Mouse (Mus musculus) gastrocnemius, postnatal 14 days (tissue): Measurements from ENCODE around the gene Gli3. TPM values are rescaled to one million over a fixed set of nuclear protein-coding genes. Genes with fewer than 3 reads are reported as not detected.

Source experiments
- DNase-seq: peaks from one replicate; pipeline ENCODE4 v3.0.0; 2021; ENCODE audit warnings: mixed read lengths
- intact Hi-C: fragments of 180-260 bp; cut with DNase I; formaldehyde crosslinking; loops from one replicate; pipeline ENCODE4 v1.15.1; 2025; ENCODE audit warnings: low total_unique reads
- total RNA-seq, 2 experiments: library from RNA; stranded (reverse); gene quantifications; 2 replicates each; pipeline ENCODE4 v1.2.3; 2021

Gli3 gene
- total RNA-seq, 2 experiments from 2014 or later: 2.6 to 4.6 TPM

DNA sequence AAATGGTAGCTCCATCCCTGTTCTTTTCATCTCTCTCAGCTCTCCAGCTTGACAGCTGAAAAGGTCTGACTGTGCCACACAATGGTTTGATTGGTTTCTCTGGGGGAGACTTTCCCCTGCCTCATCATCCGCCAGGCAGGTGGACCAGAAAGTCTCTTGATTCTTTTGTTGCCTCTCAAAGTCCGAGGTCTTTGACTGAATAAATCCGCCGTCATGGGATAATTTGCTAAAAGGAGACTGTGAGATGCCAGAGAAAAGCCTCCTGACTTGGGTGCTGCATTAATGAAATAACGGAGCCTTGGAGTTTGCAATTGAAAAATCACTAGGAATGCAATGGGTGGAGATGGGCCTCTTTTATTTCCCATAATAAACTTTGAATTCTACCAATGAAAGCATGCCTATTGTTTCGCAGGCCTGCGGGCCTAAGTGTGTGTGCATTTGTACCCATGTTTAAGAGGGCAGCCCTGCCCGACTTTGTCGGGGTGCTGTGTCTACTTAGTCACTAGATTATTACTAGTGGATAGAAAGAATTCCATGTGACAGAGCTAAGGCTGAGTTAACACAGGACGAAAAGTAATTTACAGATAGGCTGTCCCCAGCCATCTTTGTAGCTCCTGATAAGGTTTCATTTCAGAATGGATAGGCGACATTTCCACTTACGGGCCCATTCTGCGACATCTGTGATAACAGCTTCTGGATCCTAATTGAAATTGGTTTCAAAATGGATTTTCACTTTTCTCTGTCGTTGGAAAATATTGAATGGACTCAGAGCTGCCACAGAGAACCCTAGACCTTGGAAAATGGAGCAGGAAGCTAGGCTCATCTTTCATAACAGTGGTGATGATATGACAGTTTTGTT lies 23.2 kb downstream of the Gli3 start:
- intact Hi-C loops: no loop called here
- DNase-seq: no peak

DNA sequence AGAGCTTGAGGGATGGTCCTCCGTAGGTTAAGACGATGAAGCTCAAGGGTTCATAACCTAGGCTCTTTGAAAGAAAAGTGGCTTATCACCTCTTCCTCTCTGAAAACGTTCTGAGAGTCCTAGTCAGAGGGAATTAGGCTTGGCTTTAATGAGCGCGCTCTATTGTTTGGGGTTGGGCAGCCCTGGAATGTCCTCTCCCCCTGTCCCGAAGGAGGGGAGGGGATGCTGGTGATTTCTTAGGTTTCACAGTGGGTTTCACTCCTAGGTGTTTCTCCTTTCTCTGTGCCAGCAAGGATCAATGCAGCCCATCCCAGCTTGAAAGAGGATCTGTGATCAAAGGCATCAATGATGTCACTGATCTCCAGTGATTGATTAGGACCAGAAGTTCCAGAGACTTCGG lies 24.3 kb downstream of the Gli3 start:
- no peak for DNase-seq
- intact Hi-C loops: no loop called here

DNA sequence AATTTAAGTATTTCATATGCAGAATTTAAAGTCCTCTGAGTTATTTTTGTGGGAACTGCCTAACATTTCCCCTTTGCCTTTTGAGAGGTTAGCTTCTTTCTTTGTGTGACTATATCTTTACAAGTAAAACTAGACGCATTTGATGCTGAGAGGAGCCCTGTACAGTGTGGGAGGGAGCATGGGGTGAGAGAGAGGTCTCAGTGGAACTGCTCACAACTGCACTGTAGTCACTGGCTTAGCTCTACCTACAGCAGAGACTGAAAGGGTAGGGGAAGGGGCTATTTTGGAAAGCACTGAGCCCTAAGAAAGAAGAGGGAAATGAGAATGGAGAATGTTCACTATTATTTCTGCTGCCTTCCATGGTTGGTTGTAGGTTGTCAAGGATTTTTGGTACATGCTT lies 25.0 kb downstream of the Gli3 start:
- no peak for DNase-seq
- intact Hi-C loops: no loop called here

DNA sequence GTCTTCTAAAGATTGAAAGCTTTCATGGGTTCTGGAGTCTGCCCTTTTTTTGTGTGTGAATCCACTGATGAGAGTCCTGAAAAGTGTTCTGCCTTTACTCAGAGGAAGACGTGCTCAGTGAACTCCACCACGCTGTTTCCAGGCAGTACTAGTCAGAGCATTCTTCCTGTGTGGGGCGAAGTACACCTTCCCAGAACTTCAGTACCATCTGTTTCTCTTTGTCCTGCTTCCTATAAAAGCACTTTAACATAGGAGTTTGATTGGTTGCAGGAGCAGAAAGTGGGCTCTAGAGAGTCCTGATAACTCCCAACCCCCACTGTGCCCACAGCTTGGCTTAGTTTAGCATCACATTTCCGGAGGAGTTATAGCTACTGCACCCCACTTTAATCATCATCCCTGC lies 32.8 kb downstream of the Gli3 start:
- intact Hi-C loops: no loop called here
- no peak for DNase-seq

DNA sequence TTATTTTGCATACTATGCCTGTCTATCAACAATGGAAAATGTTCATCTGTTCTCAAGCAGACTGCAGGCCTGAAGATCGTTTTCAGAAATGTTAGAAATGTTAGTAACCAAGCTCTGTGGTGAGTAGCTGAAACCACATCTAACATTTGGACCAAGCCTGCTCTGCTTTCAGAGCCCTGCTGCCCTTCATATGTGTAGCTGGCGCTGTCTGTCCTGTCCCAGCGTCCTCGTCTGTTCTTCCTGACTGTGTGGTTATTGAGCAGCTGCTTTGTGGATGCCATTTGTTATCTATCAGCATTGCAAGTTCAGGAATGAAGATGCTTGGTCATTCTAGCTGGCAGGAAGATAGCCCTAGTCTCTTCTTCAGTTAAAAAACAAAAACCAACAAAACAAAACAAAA lies 35.3 kb downstream of the Gli3 start:
- DNase-seq: no peak
- intact Hi-C loops: no loop called here

DNA sequence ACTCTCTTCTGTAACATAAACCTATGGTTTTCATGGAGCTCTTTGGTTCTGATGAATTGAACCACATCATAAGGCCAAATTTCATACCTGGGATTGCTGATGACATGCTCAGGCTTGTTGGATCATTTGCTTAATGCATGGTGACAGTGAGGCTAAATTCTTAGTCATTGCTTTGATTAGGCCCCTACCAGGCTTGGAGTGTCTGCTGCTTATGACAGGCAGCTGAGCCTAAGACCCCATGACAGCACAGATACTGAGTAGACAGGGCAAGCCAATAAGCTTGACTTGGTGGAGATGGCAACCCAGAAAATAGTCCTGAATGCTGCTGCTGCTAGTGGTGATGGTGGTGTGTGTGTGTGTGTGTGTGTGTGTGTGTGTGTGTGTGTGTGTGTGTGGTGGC lies 47.9 kb downstream of the Gli3 start:
- intact Hi-C loops: no loop called here
- DNase-seq: no peak

DNA sequence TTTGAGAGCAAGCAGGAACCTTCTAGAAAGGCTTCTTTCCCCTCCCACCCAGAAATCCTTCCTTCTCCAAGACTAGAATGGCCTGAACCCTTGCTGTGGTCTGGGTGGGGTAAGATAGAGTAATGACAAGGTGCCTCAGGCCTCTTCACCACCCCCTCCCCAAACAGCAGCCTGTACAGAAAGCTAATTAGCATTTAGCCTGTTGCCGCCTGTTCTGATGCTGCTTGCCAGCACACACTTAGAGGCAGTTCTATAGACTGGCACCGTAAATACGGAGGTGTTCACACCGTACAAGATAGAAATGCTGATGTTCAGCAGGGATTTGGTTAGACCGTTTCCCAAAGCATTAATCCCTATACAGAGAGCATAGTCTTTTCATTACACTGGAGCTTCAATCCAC lies 50.1 kb downstream of the Gli3 start:
- intact Hi-C loops: no loop called here
- DNase-seq: no peak

DNA sequence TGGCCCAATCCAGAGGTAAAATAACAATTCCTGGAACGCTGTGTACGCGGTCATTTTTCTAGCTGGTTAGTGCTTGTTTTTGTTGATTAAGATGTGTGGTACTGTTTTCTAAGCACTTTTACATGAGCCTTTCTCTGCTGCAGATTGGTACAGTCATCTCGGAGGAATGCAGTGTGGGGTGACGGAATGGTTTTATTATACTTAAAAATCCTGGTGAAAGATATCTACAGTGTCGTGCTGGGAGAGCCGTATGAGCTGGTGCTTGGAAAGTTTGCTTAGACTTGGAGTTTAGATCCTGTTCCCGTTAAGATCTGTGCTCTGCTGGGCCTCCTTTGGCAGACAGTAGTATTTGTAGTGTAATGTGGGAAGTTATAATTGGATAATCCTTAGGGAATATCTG lies 51.0 kb downstream of the Gli3 start:
- intact Hi-C loops: no loop called here
- DNase-seq: no peak

DNA sequence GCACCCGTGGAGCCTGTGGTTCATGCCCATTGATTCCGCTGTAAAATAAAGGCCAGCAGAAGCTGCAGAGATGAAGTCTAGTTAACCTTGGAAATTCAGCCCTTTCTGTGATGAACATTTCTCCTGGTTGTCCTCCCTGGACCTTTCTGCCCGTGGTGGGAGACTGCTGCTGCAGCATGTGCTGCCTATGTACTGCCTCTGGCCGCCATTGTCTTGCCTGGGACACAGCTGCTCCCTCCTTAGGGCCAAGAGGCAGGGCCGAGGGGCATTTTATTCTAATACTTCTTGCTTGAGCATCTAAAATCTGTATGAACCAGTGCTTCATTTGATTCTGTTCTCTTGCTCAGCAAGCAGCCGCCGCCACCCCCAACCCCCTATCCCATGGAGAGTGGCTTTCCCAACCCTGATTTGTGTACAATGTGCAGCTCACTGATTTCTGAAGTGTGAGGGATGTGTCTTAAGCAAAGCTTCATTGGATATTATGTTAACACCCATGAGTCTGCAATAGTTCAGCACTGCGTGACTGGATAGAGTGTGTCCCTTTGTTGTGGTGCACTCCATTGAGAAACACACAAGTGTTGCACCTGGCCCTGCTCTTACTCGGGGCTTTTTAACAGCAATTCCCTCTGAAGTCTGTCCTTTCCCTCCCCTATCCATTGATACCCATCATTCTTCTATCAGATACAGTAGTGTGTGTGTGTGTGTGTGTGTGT lies 54.2 kb downstream of the Gli3 start:
- DNase-seq: no peak
- intact Hi-C loops: no loop called here

DNA sequence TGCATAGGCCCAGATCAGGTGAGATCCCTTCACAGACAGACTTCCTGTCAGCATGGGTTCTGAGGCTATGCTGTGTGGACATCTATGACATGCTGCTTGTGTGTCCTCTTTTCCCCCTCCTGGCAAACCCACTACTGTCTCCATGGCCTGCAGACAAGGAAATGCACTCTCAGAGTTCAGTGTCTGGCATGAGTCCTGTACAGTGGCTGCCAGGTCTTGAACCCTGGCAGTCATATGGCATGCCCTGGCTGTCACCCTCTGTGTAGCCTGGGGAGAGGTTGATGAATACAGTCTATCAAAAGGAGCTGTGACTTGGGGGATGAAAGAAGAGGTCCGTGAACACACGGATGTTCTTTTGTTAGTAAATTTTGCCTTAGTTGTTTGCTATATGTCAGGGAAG lies 57.3 kb downstream of the Gli3 start:
- intact Hi-C loops: no loop called here
- DNase-seq: no peak

DNA sequence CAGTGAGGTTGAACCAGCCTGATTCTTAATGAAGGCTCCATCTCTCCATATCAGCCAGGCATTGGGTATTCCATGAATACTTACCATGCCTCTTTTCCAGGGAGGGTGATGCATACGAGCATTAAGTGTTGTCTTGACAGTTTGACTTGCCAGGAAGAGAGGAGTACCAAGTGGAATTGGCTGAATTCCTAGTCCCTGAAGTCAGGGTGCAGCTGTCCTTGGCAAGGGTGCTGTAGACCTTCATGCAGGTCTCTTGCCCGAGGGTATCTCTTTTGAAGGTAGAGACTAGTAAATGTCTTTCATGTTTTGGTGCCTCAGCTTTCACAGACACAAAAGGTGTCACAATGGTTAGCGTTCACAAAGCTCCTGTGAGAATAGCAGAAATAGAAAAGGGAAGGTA lies 59.1 kb downstream of the Gli3 start:
- intact Hi-C loops: no loop called here
- DNase-seq: no peak

DNA sequence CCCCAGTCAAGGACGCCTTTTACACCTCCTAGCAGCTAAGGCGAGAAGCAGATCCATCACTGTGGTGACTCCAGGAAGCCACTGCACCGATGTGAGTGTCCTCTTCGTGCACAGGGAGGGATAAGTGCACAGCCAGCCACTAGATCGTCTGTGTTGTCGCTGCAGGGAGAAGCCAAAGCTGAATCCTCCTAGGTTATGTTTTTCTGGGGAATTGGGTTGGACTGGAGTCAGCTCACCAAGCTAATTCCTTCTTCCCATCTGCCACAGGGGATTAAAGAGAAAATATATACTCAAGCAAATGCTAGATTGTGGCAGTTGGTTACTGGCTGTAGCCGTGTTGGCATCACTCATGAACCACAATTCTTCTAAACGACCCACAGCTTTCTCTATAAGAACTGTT lies 61.2 kb downstream of the Gli3 start:
- DNase-seq: no peak
- intact Hi-C loops: no loop called here

DNA sequence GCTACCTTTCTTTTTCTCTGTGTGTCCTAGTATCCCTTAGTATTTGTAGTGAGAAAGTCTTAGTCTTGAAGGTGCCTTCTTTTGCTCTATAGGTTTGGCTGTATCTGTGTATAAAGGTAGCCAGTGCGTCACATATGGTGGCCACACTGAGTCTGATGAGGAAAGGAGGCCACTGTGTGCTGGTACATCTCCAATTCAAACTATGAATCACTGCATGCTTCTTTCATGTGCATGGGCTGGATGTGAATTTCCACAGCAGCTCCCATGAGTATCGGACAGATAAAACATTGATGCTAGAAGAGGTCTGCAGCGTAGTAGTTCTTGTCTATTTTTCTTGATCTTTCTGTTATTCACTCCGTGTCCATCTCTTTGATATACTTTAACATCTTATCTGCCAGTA lies 63.7 kb downstream of the Gli3 start:
- intact Hi-C loops: no loop called here
- no peak for DNase-seq

DNA sequence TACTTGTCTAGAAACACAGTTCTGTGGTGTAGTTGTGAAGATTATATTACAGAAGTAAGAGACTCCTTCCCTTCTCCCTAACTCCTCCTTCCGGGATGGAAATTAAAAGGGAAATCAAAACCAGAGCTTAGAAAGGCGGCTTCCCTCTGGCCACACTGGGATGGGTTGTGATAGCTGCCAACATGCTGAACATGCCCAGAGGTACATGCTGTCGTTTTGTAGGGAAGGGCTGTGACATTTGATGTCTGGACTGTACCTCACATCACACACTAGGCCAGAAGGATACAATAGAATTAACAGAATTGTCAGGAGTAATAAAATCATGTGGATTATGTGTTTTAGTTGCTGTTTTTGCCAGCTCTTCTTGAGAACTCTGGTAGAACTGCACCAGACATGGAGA lies 68.5 kb downstream of the Gli3 start:
- intact Hi-C loops: no loop called here

DNA sequence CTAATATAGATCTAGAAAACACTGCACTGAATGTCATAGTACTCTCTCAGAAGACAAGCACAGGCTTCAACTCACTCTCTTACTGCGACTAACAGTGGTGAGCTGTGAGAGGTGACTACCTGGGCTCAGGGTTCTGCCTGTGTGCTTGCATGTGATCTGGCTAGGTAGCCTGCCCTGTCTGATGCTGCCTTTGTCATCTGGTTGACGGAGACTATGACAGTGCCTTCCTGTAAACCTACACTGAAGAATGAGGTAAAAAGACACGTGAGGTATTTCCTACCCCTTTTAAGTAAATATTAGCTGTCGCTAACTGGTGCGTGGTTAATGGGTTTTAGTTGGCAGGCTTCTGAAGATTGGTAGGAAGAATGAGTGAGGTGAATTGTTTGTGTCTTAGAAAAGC lies 74.2 kb downstream of the Gli3 start:
- no peak for DNase-seq
- intact Hi-C loops: no loop called here

More for the DNA sequence above, 68.5 kb downstream of the Gli3 start:
- DNase-seq: no peak

DNA sequence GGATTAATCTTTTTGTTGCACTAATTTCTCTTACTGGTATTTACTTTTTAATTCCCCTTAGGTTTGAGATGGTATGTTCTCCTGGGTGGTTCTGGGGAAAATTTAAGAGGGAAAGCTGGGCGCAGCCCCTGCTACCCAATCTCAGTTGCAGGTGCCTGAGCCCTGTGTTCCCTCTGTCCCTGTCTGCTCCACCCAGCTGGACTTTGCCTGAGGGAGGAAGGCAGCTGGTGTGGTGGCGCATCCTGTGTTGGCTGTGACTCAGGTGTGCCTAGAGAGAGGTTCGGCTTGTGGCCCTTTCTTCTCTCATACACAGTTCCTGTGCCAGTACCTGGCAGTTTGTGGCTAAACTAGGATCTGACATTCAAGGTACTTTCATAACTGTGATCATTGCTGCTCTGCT lies 74.6 kb downstream of the Gli3 start:
- no peak for DNase-seq
- intact Hi-C loops: no loop called here

DNA sequence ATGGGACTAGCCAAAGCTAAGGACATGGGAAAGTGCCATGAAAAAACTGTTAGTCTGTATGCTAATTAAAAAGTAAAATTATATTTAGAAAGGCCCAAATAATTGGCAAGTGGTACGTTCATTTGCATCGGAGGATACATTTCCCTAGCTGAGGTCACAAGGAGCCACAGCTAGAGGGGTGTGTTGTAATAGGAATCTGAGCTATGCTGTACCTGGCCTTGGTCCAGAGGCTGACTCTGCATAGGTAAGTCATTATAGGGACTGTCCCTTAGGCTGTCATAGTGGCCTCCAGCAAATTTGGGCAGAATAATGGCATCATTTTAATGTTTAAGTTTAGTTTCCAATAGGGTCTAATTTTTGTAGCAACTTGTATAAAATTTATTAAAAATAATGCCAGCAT lies 75.4 kb downstream of the Gli3 start:
- intact Hi-C loops: no loop called here
- DNase-seq: no peak

DNA sequence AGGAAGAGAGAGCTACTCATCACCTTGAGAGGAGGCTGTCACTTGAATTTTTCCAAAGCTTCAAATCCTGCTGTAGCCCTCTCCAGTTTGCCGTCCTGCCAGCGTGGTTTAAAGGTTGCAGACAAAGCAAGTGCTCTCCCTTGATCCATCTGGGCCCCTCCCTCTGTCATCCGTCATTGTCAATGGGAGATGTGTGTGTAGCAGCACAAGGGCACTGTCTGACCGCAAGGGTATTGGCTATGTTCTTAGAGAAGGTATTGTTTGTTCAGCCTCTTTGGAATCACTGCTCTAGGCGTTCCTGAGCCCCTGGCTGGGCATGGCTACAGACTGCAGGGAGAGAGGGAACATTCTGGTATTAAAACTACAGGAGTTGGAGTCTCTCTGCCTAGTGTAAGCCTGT lies 79.0 kb downstream of the Gli3 start:
- no peak for DNase-seq
- intact Hi-C loops: no loop called here

DNA sequence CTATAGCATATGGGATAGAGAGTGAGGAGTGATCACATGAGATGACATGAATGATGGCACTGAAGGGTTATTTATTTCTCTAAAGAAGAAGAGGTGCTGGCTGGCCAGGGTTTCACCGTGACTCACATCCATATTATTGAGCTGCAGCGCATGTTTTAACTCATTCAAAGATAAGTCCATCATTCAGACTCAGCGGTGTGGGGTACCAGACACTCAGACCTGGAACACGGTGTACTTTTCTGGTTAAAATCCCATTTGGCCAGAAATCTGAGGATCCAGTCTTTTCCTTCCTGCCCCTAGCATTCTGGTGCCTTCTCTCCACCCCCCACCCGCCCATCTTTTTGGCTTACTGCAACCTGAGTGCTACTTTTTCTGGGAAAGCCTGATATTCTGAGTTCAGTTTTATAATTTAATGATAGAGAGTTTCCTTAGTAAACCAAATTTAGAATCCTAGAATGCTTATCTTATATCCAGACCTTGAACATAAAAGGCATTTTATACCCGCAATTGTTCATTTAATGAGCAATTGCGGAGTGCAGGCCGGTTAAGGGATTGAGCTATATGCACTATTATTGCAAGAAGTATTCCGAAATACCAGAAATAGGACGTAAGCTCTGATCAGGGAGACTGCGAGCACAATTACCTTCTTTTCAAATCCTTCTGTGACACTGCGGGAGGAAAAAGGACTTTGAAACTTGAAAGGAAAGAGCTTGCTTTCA lies 80.3 kb downstream of the Gli3 start:
- intact Hi-C loops: no loop called here
- DNase-seq: no peak

DNA sequence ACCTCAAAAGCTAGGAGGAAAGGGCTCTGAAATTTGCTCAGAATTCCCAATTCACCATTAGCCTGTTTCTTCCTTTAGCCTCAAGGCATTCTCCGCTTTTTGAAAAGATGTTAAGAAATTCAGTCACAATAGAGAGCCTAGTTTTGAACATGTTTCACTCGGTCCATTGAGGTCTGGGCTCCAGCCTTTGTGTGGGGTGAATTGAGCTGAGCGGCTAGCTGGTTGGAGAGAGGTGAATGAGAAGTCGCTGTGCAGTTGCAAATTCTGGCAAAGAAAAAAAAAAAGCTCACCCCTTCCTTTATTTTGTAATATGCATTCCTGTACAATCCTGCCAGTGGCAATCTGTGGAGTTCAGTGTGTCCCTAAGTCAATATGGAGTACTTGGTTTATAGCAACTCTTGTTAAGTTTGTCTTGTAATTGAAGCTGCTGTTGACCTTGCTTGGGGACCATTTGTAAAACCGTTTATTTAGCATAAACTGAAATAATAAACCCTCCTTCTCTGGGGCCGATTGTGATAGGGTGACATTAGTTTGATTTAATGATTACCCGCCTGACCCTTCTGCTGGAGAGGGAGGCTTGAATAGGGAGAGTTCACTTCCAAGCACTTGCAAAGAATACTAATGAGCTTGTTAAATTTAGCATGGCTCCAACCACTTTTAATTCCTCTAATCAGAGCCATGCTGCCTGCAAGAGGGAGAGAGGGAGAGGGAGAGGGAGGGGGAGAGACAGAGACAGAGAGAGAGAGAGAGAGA lies 81.0 kb downstream of the Gli3 start:
- intact Hi-C loops: no loop called here
- DNase-seq: no peak
